Mouse (Mus musculus) kidney, adult 11 months (tissue): ENCODE results near the gene Rdh5.
A peak's percentile ranks its signal among the peaks of the same experiment; 100 is the strongest.

Source experiments
- DNase-seq: peaks from one replicate; pipeline ENCODE4 v3.0.0; 2022

Rdh5 gene

GRCm38 (mm10) chr10:128929638-128930378, 7.1 kb upstream of the Rdh5 start:
- no peak for DNase-seq

DNA sequence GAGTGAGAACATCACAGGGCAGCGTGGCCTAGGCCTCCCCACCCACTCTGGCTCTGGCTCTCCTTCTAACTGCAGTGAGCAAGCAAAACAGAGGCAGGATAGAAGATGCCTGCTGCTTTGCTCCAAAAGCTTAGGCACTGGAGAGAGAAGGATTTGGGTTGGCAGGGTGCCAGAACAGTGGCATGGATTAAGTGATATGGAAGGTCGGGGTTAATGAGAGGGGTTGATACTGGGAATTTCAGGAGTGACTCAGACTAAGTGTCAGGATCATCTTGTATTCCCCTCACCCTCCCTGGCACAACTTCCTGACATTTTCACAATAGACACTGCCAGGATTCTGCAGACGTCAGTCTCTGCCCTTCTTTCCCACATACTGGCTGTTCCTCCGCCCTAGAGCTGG, 5.7 kb upstream of the Rdh5 start:
- no peak for DNase-seq

DNA sequence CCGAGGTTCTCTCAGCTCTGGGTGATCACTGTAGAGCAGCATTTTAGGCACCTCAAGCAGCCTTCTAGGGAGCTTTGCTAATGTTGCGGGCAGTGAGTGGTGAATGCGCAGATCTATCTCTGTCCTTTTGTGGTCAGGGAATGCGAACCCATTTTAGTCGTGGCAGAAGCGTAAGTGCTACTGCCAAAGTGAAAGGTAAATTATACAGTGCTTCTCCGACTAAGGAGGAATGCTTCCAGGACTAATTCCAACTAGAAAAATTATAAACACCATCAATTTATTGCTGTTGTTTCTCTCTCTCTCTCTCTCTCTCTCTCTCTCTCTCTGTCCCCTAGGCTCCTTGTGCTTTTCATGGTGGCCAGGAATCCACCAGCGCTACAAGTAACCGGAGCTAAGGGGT, 1.2 kb upstream of the Rdh5 start, which contains the start of gene Bloc1s1:
TSS of gene Bloc1s1 (minus strand) at position 101 of the 400 bp plus-strand sequence.
- no peak for DNase-seq

DNA sequence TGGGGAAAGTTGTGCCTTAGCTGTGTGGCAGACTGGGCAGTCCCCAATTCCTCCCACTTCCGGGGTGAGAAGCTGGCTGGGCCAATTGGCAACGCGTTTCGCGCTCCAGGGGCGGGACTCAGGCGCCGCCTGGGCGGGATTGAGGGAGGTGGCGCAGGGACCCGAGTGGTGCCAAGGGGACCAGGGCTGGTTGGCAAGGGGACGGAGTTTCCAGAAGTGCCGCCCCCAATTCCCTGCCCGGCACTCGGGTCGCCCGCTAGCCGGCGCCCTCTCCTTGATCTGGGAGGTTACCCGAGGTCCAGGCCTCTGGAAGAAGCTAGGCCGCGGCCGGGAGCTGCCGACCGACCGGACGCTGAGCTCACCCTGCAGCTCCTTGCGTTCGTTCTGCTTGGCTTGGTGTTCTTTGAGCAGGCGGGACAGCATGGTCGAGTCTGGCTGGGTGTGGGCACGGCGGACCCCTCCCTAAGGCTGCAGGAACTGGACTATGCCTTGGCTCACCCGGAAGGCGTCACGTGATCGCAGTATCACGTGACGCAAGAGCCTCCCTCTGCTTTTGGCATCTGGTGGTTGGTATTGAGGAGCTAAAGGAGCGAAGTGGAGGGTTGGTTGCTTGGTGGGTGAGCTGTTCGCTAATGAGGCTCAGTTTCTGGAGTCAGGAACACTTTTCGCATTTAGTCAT, 464 bp upstream of the Rdh5 start:
- peak; percentile 98 for DNase-seq

DNA sequence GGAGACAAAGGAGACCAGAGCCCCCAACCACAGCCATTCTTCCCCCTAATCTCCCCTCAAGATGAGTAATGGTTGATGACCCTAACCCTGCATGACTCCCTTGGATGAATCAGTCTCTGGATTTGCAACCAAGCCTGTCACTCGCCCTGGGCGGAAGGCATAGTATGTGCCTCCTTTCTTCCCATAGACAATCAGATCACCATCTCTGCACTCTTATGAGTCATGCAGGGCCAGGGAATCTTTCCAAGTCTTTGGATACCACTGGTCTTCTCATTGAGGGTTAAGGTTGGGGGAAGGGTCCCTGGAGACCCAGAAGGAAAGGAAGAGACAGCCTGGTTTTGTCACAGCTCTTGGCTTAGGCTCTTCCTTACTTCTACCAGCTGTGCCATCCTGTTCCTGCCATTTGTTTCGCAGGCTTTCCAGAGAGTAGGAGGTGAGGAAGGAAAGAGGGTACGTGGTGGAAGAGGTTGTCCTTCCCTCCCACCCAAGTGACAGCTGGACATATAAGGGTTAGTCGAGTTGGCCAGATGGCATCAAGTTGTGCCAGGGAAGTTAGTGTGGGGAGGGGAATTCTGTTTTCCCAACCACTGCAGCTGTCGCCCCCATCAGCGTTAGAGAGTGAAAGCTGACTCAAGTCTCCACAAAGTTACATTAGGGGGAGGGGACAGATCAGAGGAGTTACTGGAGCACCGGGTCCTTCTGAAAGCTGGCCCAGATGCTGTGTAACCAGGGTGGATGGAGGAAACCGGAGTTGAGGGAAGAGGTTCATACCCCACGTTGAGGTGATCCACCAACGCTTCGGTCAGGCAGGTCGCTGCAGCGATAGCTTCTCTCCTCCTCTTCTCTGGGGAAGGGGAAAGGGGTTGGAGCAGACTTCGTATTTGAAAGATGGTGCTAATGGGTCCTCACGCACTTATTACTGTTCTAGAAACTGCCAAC, 536 bp downstream of the Rdh5 start:
- DNase-seq = peak; percentile 30

DNA sequence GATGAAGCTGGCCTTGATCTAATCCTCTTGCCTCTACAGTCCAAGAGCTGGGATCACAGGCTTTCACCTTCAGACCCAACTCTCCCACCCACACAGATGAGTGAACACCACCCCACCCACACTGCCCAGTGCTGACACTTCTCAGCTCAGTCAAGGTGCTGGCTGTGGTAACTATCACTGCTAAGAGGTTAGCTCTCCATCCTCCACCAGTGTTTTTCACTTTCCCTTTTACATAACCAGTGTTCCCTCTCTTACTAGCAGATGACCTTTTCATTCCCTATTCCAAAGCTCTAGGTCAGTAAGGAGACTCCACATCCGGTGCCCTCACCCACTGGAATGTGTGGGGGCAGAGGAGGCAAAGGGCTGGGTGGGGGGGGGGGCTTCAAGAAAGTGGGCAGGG, 1.4 kb downstream of the Rdh5 start:
- peak; percentile 28 for DNase-seq

DNA sequence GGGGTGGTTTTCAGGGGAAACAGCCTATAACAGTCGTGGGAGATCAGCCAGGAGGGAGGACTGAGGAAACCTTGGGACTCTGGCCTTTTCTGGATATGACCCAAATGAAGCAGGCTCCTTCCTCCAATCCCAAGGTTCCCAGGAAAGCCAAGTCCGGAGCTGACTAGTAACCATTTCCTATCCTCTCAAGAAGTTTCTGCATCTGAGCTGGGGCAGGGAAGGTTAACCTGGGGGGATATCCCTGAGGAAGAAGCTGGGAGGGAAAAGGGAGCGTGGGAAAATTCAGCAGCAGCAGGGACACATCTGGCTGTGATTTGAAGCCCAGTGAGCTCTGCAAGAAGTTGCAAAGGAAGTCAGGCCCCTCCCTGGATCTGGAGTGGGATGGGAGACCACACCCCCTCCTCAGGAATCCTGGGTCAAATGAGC, 1.9 kb downstream of the Rdh5 start:
- peak; percentile 72 for DNase-seq

GRCm38 (mm10) chr10:128919966-128920365, 2.7 kb downstream of the Rdh5 start:
- peak; percentile 10 for DNase-seq

- peak; percentile 90 for DNase-seq
Measured at GRCm38 (mm10) chr10:128919203-128919631, 3.5 kb downstream of the Rdh5 start.

DNA sequence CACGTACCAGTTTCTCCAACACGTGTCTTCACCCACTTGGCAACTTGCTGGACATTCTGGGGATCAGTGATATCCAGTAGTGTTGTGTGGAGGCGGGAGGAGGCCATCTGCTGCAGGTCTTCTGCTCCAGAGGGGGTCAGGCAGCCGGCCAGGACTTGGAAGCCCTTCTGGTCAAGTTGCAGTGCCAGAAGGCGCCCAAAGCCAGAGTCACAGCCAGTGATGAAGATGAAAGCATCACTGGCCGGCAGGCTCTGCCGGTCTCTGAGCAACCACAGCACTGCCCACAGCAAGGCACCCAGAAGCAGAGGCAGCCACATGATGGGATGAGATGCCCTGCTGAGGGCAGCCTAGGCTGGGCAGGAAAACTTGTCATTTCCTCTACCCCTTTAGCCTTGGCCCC, 4.4 kb downstream of the Rdh5 start:
- peak; percentile 60 for DNase-seq

DNA sequence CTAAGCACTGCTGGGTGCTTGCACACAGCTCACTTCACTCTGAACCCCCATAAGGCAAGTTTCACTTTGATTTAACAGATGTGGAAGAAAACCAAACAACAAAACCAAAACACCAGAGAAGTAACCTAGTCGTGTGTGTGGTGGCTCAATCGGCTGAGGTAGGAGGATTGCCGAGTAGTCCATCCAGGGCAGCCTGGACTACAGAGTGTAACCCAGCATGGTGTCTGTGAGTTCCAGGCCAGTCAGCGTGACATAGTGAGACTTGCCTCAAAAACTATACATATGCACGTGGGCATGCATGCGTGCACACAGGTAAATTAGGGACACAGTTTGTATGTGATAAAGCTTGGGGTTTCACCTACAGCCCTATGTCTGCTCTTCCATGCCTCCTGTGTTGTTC, 5.3 kb downstream of the Rdh5 start:
- no peak for DNase-seq

GRCm38 (mm10) chr10:128916665-128917064, 6.0 kb downstream of the Rdh5 start:
- no peak for DNase-seq

DNA sequence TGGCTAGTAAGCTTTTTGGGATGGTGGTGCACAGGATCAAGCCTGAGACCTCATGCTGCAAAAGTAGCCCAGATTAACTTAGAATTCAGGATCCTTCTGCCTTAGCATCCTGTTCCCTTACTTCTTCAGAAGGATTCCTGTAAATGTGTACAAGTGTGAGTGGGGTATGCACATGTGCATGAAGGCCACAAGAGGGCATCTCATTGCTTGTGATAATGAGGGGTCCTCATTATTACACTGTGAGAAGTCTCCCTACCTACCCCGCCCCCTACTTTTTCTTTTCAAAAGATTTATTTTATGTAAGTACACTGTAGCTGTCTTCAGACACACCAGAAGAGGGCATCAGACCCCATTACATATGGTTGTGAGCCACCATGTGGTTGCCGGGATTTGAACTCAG, 7.1 kb downstream of the Rdh5 start:
- DNase-seq = peak; percentile 4

DNA sequence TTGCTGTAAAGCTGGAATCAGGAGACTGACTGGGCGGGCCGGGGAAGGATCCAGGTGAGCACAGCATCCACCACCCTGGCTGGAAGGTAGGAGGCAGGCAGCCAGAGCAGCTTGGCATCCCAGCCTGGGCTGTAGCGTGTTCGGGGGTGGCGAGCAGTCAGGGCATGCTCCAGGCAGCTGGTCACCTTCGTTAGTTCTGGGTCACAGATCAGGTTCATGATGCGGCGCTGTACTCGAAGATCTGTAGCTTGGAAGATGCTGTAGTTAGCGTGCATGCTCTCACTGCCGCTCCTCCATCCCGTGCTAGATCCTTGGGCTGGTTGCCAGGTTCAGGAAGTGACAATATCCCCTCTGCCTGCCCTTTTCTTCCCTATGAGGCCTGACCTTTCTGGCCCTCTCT, 9.0 kb downstream of the Rdh5 start:
- peak; percentile 53 for DNase-seq

DNA sequence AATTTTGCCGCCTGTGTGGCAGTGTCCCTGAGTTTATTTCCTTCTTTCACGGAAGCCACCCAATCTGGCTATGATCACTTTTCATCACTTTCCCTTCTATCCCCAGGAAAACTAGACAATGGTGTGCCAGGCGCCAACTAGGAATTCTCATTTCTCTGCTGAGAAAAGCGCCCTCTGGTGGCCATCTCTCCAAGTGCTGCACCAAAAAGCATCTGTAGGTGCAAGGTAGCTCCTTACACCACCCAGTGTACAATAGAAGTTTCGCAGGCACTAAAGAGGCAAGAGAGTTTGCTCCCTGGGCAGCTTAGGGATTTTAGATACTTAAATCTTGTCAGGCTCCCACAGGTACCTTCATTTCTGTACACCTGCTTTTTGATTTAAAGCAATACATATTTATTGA, 9.5 kb downstream of the Rdh5 start:
- DNase-seq = peak; percentile 88

DNA sequence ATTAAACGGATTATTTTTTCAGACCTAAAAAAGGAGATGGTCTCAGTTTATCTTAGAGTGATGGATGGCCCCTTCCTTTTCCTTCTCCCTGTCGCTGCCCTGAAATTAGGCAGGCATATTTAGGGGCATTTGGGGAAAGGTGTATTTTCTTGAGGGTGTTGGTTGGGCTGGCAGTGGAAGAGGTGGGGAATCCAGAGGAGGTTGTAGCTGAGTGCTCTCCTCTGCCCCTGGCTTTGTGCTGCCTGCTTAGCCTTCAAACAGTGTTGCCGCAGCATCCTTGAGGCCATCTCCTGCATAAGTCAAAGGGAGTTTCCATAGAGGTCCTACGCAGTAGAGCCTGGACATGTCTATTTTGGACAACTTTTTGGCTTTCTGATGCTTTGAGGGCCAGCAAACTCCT, 9.9 kb downstream of the Rdh5 start:
- DNase-seq = no peak

DNA sequence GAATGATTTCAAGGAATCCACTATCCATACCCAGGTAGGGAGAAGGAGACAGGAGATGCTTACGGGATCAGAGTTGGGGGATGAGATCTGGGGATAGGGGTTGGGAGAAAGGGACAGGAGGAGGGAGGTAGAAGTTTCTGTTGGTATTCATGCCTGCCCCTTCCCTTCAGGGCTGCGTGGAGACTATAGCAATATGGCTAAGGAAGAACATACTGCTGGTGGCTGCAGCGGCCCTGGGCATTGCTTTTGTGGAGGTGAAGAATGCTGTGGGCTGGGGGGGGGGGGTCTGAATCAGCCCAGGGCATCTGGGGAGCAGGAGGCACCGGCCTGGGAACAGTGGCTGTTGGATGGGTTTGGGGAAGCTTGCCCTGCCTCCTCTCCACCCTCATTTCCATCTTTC, 10.4 kb downstream of the Rdh5 start:
- DNase-seq = no peak

DNA sequence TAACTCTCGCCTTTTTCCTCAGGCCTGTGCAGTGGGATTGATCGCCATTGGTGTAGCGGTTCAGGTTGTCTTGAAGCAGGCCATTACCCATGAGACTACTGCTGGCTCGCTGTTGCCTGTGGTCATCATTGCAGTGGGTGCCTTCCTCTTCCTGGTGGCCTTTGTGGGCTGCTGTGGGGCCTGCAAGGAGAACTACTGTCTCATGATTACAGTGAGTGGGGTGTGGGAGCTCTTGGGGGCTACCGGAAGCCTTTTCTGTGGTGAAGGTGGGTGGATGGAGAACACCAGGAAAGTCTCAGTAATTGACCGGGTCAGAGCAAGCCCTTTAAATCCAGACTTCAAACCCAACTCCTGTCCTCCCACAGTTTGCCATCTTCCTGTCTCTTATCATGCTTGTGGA, 11.3 kb downstream of the Rdh5 start:
- peak; percentile 17 for DNase-seq

DNA sequence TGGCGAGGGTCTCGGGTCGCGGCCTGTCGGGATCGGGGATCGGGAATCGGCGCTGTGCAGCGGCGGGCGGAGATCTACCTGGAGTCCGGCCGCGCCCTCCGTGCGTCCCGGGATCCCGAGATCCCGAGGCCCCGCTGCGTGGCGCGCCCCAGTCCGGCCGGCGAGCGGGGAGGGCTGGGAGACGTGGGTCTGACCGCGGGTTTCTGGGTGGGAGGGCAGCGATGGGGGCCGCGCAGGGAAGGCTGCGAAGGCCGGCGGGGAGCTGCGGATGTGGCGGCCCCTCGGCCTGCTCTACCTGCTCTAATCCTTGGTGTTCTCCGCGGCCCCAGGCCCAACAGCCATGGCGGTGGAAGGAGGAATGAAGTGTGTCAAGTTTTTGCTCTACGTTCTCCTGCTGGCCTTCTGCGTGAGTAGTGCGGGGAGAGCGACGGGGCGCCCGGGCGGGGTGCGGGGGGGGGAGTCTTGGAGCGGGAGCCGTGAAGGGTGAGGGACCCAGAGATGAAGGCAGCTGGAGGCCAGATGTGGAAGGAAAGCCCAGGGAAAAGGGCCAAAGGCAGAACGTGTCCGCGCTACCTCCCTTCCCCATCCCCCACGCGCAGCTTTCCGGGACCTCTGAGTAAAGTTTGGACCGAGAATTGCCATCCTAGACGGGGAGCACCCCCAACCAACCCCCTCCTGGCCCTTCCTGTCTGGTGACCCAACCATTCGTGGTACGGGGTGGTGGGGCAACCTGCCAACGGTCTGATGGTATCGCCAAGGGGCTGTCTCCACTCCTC, 12.4 kb downstream of the Rdh5 start:
- peak; percentile 71 for DNase-seq

GRCm38 (mm10) chr10:128909567-128910028, 13.1 kb downstream of the Rdh5 start:
- peak; percentile 95 for DNase-seq

GRCm38 (mm10) chr10:128908778-128909448, 13.8 kb downstream of the Rdh5 start:
- peak; percentile 85 for DNase-seq

DNA sequence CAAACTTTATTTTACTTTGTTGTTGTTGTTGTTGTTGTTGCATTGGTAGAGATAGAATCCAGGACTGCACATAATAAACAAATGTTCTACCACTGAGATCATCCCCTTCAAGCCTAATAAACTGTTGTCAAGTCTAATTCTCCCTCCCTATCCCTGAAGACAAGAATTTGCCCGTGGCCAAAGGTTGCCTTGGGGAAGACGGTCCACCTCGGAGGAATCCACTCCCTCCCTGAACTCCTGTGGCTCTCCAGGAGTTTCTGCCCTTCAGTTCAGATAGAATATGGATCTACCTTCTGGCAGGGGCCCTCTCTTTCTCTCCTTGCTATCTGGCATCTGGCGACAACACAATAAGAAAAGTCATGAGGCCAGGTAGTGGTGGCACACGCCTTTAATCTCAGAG, 17.9 kb downstream of the Rdh5 start:
- peak; percentile 73 for DNase-seq
